ENCODE assay signal across 15 mouse cellular contexts in genomic region chr5:105602585-105602984, GRCm38 (mm10).
DNase-seq lines count a peak whose midpoint lies in the region; ATAC-seq lines count a peak whose summit lies in the region.
"Had no signal": no experiment of that assay in that cellular context is flagged by ENCODE, and none has a peak within 500 bp of the region (broad histone marks: within the 10 kb centered on the region; RNA-seq: fewer than 3 reads in every experiment).

No protein-coding gene starts in this region.

- H3K4me1 ChIP-seq in heart, embryonic 15.5 days (replicated peaks): peaks cover 20% of the 10 kb centered on the region

- intact Hi-C loops in left cerebral cortex, postnatal 4 days (cut with DNase I): no loop called here

- WGBS in heart, embryonic 15.5 days: 35% methylated on average over 9 of the region's 9 CpGs

- H3K9me3 ChIP-seq in heart, embryonic 15.5 days (replicated peaks): no peaks in the 10 kb centered on the region
- H3K9me3 ChIP-seq: G1E had no signal

- H3K4me3 ChIP-seq in heart, embryonic 15.5 days: no peak overlapping the region
- H3K4me3 ChIP-seq: myocyte had no signal

- peaks cover 16% of the 10 kb centered on the region for H3K36me3 ChIP-seq in heart, embryonic 15.5 days

- ATAC-seq in heart, embryonic 15.5 days (replicated peaks; ENCODE audit: insufficient number of reproducible peaks, insufficient read depth, low FRiP score, low read depth): peak; percentile 63
- no peak for ATAC-seq in inflammation-experienced regulatory T-cells, adult 6 months
- ATAC-seq: activated CD4-positive, CD25-positive, alpha-beta regulatory T cell, adult 4 months; hindbrain, postnatal 0 days had no signal

- peak; percentile 35 for DNase-seq in adrenal gland, postnatal 14 days
- DNase-seq in adrenal gland, adult 18-20 months (ENCODE audit: low spot score in 2 of 2): no peak
- DNase-seq in left cerebral cortex, postnatal 4 days: peak; percentile 13
- DNase-seq in left cerebral cortex, adult 8-10 months (ENCODE audit: low spot score in 2 of 2): no peak
- peak; percentile 55 for DNase-seq in testis, postnatal 14 days (ENCODE audit: low spot score)
- no peak for DNase-seq in frontal cortex, adult 2 months (ENCODE audit: extremely low spot score in 1 of 2, low spot score in 1 of 2)
- DNase-seq: embryo, embryonic 11 days; retina, postnatal 1 day; spleen, adult 18-20 months had no signal

- H3K27me3 ChIP-seq in heart, embryonic 15.5 days: no peaks in the 10 kb centered on the region

- no peak overlapping the region for H3K4me2 ChIP-seq in heart, embryonic 15.5 days

- no peak overlapping the region for H3K9ac ChIP-seq in heart, embryonic 15.5 days

- H3K27ac ChIP-seq in heart, embryonic 15.5 days: peak overlapping the region; percentile 64
- H3K27ac ChIP-seq: hindbrain, postnatal 0 days had no signal

Comparison
In these comparisons a context has a peak if more than half of its experiments do, and no peak if none do; other contexts are left out.
1. DNase-seq: peak in adrenal gland, postnatal 14 days (single experiment), left cerebral cortex, postnatal 4 days (single experiment) and testis, postnatal 14 days (single experiment); none in adrenal gland, adult 18-20 months (0 of 2), left cerebral cortex, adult 8-10 months (0 of 2) and frontal cortex, adult 2 months (0 of 2).